Mouse (Mus musculus): Measurements from ENCODE around the gene 4933417A18Rik. TPM values are rescaled to one million over a fixed set of nuclear protein-coding genes. Genes with fewer than 3 reads are reported as not detected.

4933417A18Rik gene
- not detected in 2 replicates for polyA plus RNA-seq (2012)

DNA sequence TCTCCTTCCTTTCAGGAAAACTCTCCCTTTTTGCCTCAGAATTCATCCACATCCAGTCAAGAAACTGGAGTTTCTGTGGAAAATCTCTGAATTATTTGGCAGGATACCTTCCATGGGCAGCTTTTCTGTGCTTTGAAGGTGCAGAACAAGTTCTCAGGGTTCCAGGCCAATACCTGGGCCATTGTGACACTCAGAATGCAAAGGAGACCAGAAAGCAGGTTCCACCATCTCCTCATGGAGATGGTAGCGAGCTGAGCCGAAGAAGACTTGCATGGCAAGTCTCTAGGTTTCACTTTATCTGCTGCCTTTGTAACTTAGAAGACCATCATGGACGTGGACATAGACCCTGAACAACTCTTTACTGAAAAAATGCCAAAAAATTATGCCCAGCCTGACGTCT is at the start of gene 4933417A18Rik, which contains the start of gene Fam217a:
Gene 4933417A18Rik (plus strand): TSS at position 200 of the 400 bp plus-strand sequence.
Gene Fam217a (minus strand): TSS at position 101 of the 400 bp plus-strand sequence.

DNA sequence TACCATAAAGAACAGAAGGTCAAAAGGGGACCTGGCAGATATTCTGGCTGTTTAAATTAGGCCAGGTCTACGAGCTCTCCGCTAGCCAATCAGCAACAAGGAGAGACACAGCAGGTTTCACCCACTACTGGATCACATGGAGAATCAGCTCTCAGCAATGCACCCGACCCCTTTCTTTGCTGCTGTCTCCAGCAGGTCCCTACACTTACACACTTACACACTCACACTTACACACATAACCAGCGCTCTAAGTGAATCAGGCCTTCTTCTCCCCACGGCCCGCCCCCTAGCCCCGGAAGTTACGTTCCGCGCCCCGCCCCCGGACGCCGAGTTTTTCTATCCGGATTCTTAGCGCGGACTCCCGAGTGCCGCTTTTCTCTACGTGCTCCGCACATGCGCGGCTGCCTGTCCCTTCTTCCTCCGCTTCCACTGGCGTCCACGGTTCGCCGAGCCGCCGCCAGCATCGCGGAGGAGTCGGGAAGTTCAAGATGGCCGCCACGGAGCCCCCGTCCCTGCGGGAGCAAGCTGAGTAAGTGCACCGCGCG is 49.0 kb upstream of the 4933417A18Rik start, which contains the start of gene Prpf4b:
Gene Prpf4b (plus strand): TSS at position 137 of the 545 bp plus-strand sequence.

DNA sequence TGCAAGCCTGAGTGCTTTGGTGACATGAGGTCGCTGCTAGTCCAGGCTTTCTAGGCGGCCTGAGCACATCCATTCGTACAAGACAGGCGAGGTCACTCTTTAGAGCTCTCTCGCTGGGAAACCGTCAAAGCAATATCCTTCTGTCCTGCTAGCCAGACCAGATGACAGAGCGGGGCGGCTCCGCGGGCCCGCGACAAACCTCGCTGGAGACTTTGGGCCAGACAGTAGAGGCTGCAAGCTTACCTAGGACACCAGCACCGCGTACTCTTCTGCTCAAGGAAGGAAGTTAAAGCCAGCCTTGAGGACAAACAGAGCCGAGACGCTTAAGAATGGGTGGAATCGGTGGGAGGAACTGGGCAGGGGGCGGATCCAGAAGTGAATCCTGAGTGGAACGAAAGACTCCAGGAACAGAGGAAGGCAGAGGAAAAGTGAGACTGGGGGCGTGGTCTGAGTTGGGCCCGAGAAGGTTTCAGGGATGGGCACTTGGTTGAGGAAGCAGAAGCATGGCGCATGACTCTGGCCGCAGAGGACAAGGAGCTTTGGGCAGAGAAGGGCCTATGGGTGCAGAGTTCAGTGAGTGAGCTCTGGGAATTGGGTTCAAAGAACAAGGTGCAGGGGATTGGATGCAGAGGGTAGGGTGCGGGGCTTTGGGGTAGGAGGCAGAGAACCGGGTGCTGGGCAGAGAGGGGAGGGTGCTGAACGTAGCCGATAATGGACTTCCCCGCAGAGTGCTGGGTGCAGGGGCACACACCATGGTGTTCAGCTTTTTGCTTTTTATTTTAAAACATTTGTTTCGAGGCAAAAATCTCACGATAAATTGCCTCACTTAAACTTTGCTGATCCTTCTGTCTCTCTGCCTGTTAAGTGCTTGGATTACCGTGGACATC is 39.5 kb downstream of the 4933417A18Rik start, which contains the start of gene Eci3:
Gene Eci3 (minus strand): TSS at position 300 of the 887 bp plus-strand sequence.

Other genes with a start within 250 kb of the 4933417A18Rik start
- not detected in 2 replicates for gene Fam50b, start 189.6 kb upstream of the 4933417A18Rik start, polyA plus RNA-seq (2012)
- 24.0 and 34.5 TPM in 2 replicates for gene Prpf4b, start 49.1 kb upstream of the 4933417A18Rik start, polyA plus RNA-seq (2012)
- gene Fam217a, start 99 bp upstream of the 4933417A18Rik start, polyA plus RNA-seq (2012): 0.16 and 0.66 TPM in 2 replicates
- gene Eci3, start 39.4 kb downstream of the 4933417A18Rik start, polyA plus RNA-seq (2012): not detected in 2 replicates
- gene Eci2, start 102.7 kb downstream of the 4933417A18Rik start, polyA plus RNA-seq (2012): 13.7 and 15.0 TPM in 2 replicates

Data from megakaryocyte-erythroid progenitor cell, adult 5 weeks (primary cell).